Mouse (Mus musculus): Measurements from ENCODE around the gene Rpl32. TPM values are rescaled to one million over a fixed set of nuclear protein-coding genes. Genes with fewer than 3 reads are reported as not detected.

The Rpl32 gene
- total RNA-seq, 1 experiment from 2014 or later, result 1,487 TPM

- ATAC-seq (ENCODE audit: extremely low read depth, insufficient number of reproducible peaks, low FRiP score, poor library complexity, severe bottlenecking), result no peak
Measured at GRCm38 (mm10) chr6:115821216-115821993, 12.9 kb upstream of the Rpl32 start.

- ATAC-seq (ENCODE audit: extremely low read depth, insufficient number of reproducible peaks, low FRiP score, poor library complexity, severe bottlenecking), result no peak
Measured at GRCm38 (mm10) chr6:115818129-115818528, 9.6 kb upstream of the Rpl32 start.

GRCm38 (mm10) chr6:115815041-115815440 lies 6.5 kb upstream of the Rpl32 start:
- ATAC-seq (ENCODE audit: extremely low read depth, insufficient number of reproducible peaks, low FRiP score, poor library complexity, severe bottlenecking), result no peak

- peak; percentile 66 for ATAC-seq (ENCODE audit: extremely low read depth, insufficient number of reproducible peaks, low FRiP score, poor library complexity, severe bottlenecking)
Measured at GRCm38 (mm10) chr6:115814104-115814503, 5.6 kb upstream of the Rpl32 start.

GRCm38 (mm10) chr6:115811606-115812005 lies 3.1 kb upstream of the Rpl32 start:
- no peak for ATAC-seq (ENCODE audit: extremely low read depth, insufficient number of reproducible peaks, low FRiP score, poor library complexity, severe bottlenecking)

- no peak for ATAC-seq (ENCODE audit: extremely low read depth, insufficient number of reproducible peaks, low FRiP score, poor library complexity, severe bottlenecking)
Measured at GRCm38 (mm10) chr6:115808196-115808487, 405 bp downstream of the Rpl32 start.

- ATAC-seq (ENCODE audit: extremely low read depth, insufficient number of reproducible peaks, low FRiP score, poor library complexity, severe bottlenecking), result no peak
Measured at GRCm38 (mm10) chr6:115807464-115808195, 917 bp downstream of the Rpl32 start.

GRCm38 (mm10) chr6:115804432-115805192 lies 3.9 kb downstream of the Rpl32 start:
- no peak for ATAC-seq (ENCODE audit: extremely low read depth, insufficient number of reproducible peaks, low FRiP score, poor library complexity, severe bottlenecking)

GRCm38 (mm10) chr6:115803541-115804382 lies 4.8 kb downstream of the Rpl32 start:
- peak; percentile 44; the same call in 1 of the 2 replicates for ATAC-seq (ENCODE audit: extremely low read depth, insufficient number of reproducible peaks, low FRiP score, poor library complexity, severe bottlenecking)

GRCm38 (mm10) chr6:115801811-115802210 lies 6.7 kb downstream of the Rpl32 start:
- ATAC-seq (ENCODE audit: extremely low read depth, insufficient number of reproducible peaks, low FRiP score, poor library complexity, severe bottlenecking), result no peak

- ATAC-seq (ENCODE audit: extremely low read depth, insufficient number of reproducible peaks, low FRiP score, poor library complexity, severe bottlenecking), result no peak
Measured at GRCm38 (mm10) chr6:115792691-115793215, 15.8 kb downstream of the Rpl32 start.

GRCm38 (mm10) chr6:115791842-115792686 lies 16.5 kb downstream of the Rpl32 start:
- ATAC-seq (ENCODE audit: extremely low read depth, insufficient number of reproducible peaks, low FRiP score, poor library complexity, severe bottlenecking), result 0 out of 2 replicates have a peak, but pooled peaks have one; percentile 21

- ATAC-seq (ENCODE audit: extremely low read depth, insufficient number of reproducible peaks, low FRiP score, poor library complexity, severe bottlenecking), result no peak
Measured at GRCm38 (mm10) chr6:115791016-115791415, 17.5 kb downstream of the Rpl32 start.

GRCm38 (mm10) chr6:115782781-115783180 lies 25.8 kb downstream of the Rpl32 start:
- ATAC-seq (ENCODE audit: extremely low read depth, insufficient number of reproducible peaks, low FRiP score, poor library complexity, severe bottlenecking), result no peak

GRCm38 (mm10) chr6:115776363-115776762 lies 32.2 kb downstream of the Rpl32 start:
- no peak for ATAC-seq (ENCODE audit: extremely low read depth, insufficient number of reproducible peaks, low FRiP score, poor library complexity, severe bottlenecking)

GRCm38 (mm10) chr6:115775838-115776237 lies 32.7 kb downstream of the Rpl32 start:
- ATAC-seq (ENCODE audit: extremely low read depth, insufficient number of reproducible peaks, low FRiP score, poor library complexity, severe bottlenecking), result no peak

GRCm38 (mm10) chr6:115774501-115774921 lies 34.0 kb downstream of the Rpl32 start, which contains the start of gene Cand2:
Gene Cand2 (plus strand): TSS chr6:115774538.
- no peak for ATAC-seq (ENCODE audit: extremely low read depth, insufficient number of reproducible peaks, low FRiP score, poor library complexity, severe bottlenecking)
